Mouse (Mus musculus) brown adipose tissue, adult 24 weeks (tissue): Measurements from ENCODE around the gene Atg4b. TPM values are rescaled to one million over a fixed set of nuclear protein-coding genes. Genes with fewer than 3 reads are reported as not detected.

Experiments
- polyA plus RNA-seq: library from polyadenylated mRNA; stranded (reverse); fragments of >200 nt; gene quantifications from 2 replicates; pipeline ENCODE4 v1.2.4, GENCODE M21; 2012; ENCODE audit not compliant: missing spikeins, insufficient read depth, insufficient read length

Gene Atg4b
- polyA plus RNA-seq, 1 experiment, result 43.4 TPM

Other genes with a start within 250 kb of the Atg4b start
- gene Farp2, start 239.4 kb upstream of the Atg4b start, polyA plus RNA-seq, result 3.4 and 8.6 TPM in 2 replicates
- 27.4 and 29.6 TPM in 2 replicates for gene Stk25, start 92.8 kb upstream of the Atg4b start, polyA plus RNA-seq
- 1.2 and 2.1 TPM in 2 replicates for gene Bok, start 65.8 kb upstream of the Atg4b start, polyA plus RNA-seq
- gene Thap4, start 3.4 kb downstream of the Atg4b start, polyA plus RNA-seq, result 23.4 and 24.1 TPM in 2 replicates
- gene Dtymk, start 50.4 kb downstream of the Atg4b start, polyA plus RNA-seq, result 39.9 and 45.2 TPM in 2 replicates
- gene Ing5, start 52.5 kb downstream of the Atg4b start, polyA plus RNA-seq, result 5.0 and 6.1 TPM in 2 replicates
- 23.7 and 30.9 TPM in 2 replicates for gene D2hgdh, start 73.4 kb downstream of the Atg4b start, polyA plus RNA-seq
- not detected in 2 replicates for gene Gal3st2, start 109.8 kb downstream of the Atg4b start, polyA plus RNA-seq
- gene Gal3st2b, start 166.8 kb downstream of the Atg4b start, polyA plus RNA-seq, result not detected in 2 replicates
- gene Gal3st2c, start 239.0 kb downstream of the Atg4b start, polyA plus RNA-seq, result not detected in 2 replicates